Mouse (Mus musculus): ENCODE data around the gene Rab3gap2. TPM values are rescaled to one million over a fixed set of nuclear protein-coding genes. Genes with fewer than 3 reads are reported as not detected.

The Rab3gap2 gene
- total and polyA plus RNA-seq, 3 experiments: 22.7 to 39.1 (median 24.0) TPM

DNA sequence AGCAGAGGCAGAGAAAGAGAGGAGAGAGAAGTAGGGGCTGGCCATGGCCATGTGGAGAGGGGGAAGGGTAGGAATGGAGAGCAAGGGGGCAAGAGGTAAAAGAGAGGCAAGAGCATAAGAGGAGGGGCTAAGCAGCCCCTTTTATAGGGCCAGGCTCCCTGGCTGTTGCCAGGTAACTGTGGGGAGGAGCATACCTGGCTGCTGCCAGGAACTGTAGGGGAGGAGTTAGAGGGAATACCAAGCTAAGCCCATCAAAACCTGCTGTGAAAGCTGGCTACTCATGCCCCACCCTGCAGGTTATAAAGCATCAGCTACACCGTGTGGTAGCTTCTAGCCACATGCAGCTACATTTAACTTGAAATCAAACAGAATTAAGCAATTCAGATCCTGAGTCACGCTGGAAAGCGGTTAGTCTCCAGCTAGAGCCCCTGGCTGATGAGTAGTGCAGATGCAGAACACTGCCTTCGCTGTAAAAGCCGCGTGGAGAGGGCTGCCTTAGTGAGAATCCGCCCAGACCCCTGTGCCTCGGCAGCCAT lies 5.8 kb downstream of the Rab3gap2 start:
- no peak overlapping the region for H3K4me2 ChIP-seq (ENCODE audit: insufficient read depth, low read depth, poor library complexity, severe bottlenecking)
- no peak overlapping the region for H3K9ac ChIP-seq (ENCODE audit: insufficient read depth, low read depth)
- in situ Hi-C loops (cut with MboI; ENCODE audit: low pct_ligation_motif_present, low pct_unique_long_range_greater_than_20kb, low sequenced_read_pairs) (no loop called here), dilution Hi-C loops (cut with MboI; ENCODE audit: extremely low pct_ligation_motif_present, extremely low pct_unique_long_range_greater_than_20kb, low sequenced_read_pairs) (no loop called here)
- no peak overlapping the region for H3K27ac ChIP-seq (ENCODE audit: insufficient read depth, low read depth)
- H3K36me3 ChIP-seq (replicated peaks in 1 of 2; ENCODE audit: control insufficient read depth in 1 of 2, insufficient read depth in 1 of 2, low read length in 1 of 2): peaks cover 3 to 52% of the 10 kb centered on the region in 2 experiments
- DNase-seq (ENCODE audit: extremely low read depth): no peak
- no peaks in the 10 kb centered on the region for H3K9me3 ChIP-seq (replicated peaks; ENCODE audit: low read length)
- no peaks in the 10 kb centered on the region for H3K27me3 ChIP-seq (replicated peaks)
- peaks cover 8% of the 10 kb centered on the region; the same call in 1 of the 2 replicates for H3K79me2 ChIP-seq (replicated peaks; ENCODE audit: control insufficient read depth, extremely low read depth, insufficient read depth, poor library complexity, severe bottlenecking)
- TF ChIP-seq SIN3A (IDR thresholded peaks at IDR 0.05; ENCODE audit: low read length): no peak
- no peak for TF ChIP-seq HCFC1 (IDR thresholded peaks at IDR 0.05; ENCODE audit: low read depth, low read length)
- no peak for TF ChIP-seq UBTF (IDR thresholded peaks at IDR 0.05; ENCODE audit: low read depth, low read length)
- TF ChIP-seq BHLHE40 (IDR thresholded peaks at IDR 0.05; ENCODE audit: low read depth, low read length): no peak
- TF ChIP-seq CHD2 (IDR thresholded peaks at IDR 0.05; ENCODE audit: low read length): no peak
- no peak for TF ChIP-seq ZNF384 (IDR thresholded peaks at IDR 0.05; ENCODE audit: low read depth, low read length)
- no peak for TF ChIP-seq ZMIZ1 (IDR thresholded peaks at IDR 0.05; ENCODE audit: low read depth, low read length)
- no peak for TF ChIP-seq PAX5 (IDR thresholded peaks at IDR 0.05; ENCODE audit: low read length)
- no peak for TF ChIP-seq RAD21 (IDR thresholded peaks at IDR 0.05; ENCODE audit: low read depth, low read length)
- no peak for TF ChIP-seq MXI1 (IDR thresholded peaks at IDR 0.05; ENCODE audit: low read depth, low read length)
- TF ChIP-seq ELF1 (IDR thresholded peaks at IDR 0.05; ENCODE audit: low read depth, low read length): no peak
- H3K4me1 ChIP-seq (ENCODE audit: control insufficient read depth in 1 of 2, insufficient read depth in 2 of 2): peaks cover 3 to 42% of the 10 kb centered on the region in 2 experiments; a peak in 2 of 4 replicates
- no peak overlapping the region for H3K4me3 ChIP-seq (replicated peaks in 1 of 3; ENCODE audit: low read depth in 2 of 3, low read length in 2 of 3, poor library complexity in 1 of 3)

DNA sequence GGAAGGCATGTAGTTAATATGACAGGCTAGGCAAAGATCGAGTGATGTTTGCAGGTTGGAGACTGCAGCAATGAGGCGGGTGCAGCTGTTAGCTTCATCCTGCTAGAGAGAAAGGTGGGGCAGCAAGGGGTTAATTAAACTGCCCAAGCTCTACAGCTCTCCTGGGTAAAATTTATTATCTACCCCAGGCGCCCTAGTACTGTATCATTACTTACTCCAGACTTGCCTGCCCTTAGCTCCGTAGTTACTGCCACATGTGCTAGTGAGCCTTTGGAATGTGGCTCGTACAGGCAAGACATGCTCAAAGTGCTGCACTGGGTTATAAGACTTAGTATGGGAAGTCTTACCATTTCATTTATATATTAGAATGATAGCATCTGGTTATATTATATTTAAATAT lies 12.4 kb downstream of the Rab3gap2 start:
- Histone ChIP-seq H3K4me3 (replicated peaks in 1 of 3; ENCODE audit: low read depth in 2 of 3, low read length in 2 of 3, poor library complexity in 1 of 3) (no peak overlapping the region), H3K9ac (ENCODE audit: insufficient read depth, low read depth) (no peak overlapping the region), H3K27me3 (replicated peaks) (no peaks in the 10 kb centered on the region), H3K4me2 (ENCODE audit: insufficient read depth, low read depth, poor library complexity, severe bottlenecking) (no peak overlapping the region), H3K9me3 (replicated peaks; ENCODE audit: low read length) (no peaks in the 10 kb centered on the region), H3K4me1 (ENCODE audit: control insufficient read depth in 1 of 2, insufficient read depth in 2 of 2) (no peaks in the 10 kb centered on the region), H3K79me2 (replicated peaks; ENCODE audit: control insufficient read depth, extremely low read depth, insufficient read depth, poor library complexity, severe bottlenecking) (0 out of 2 replicates have a peak, but pooled peaks cover 1% of the 10 kb centered on the region), H3K27ac (ENCODE audit: insufficient read depth, low read depth) (no peak overlapping the region), H3K36me3 (replicated peaks in 1 of 2; ENCODE audit: control insufficient read depth in 1 of 2, insufficient read depth in 1 of 2, low read length in 1 of 2) (peaks cover 9 to 58% of the 10 kb centered on the region in 2 experiments)
- in situ Hi-C loops (cut with MboI; ENCODE audit: low pct_ligation_motif_present, low pct_unique_long_range_greater_than_20kb, low sequenced_read_pairs): no loop called here
- TF ChIP-seq NRF1 (IDR thresholded peaks at IDR 0.05; ENCODE audit: low read depth, low read length): no peak
- no peak for TF ChIP-seq ZMIZ1 (IDR thresholded peaks at IDR 0.05; ENCODE audit: low read depth, low read length)
- no peak for TF ChIP-seq CHD1 (IDR thresholded peaks at IDR 0.05; ENCODE audit: low read depth, low read length)
- TF ChIP-seq HCFC1 (IDR thresholded peaks at IDR 0.05; ENCODE audit: low read depth, low read length): no peak
- no peak for TF ChIP-seq MXI1 (IDR thresholded peaks at IDR 0.05; ENCODE audit: low read depth, low read length)
- TF ChIP-seq GABPA (IDR thresholded peaks at IDR 0.05; ENCODE audit: insufficient replicate concordance, low read depth, low read length): no peak
- TF ChIP-seq EP300 (IDR thresholded peaks at IDR 0.05; ENCODE audit: low read length): no peak
- no peak for TF ChIP-seq USF2 (conservative IDR thresholded peaks at IDR 0.05; ENCODE audit: low read depth, low read length)
- no peak for TF ChIP-seq RCOR1 (conservative IDR thresholded peaks at IDR 0.05; ENCODE audit: low read depth, low read length)
- no peak for TF ChIP-seq KAT2A (IDR thresholded peaks at IDR 0.05; ENCODE audit: insufficient replicate concordance, low read length)
- no peak for TF ChIP-seq TCF12 (IDR thresholded peaks at IDR 0.05; ENCODE audit: low read depth, low read length)
- TF ChIP-seq POLR2AphosphoS2 (IDR thresholded peaks at IDR 0.05; ENCODE audit: low read depth, low read length): no peak
- no peak for TF ChIP-seq PAX5 (IDR thresholded peaks at IDR 0.05; ENCODE audit: low read length)
- no peak for TF ChIP-seq UBTF (IDR thresholded peaks at IDR 0.05; ENCODE audit: low read depth, low read length)
- TF ChIP-seq TBP (conservative IDR thresholded peaks at IDR 0.05; ENCODE audit: low read depth, low read length): no peak
- no peak for DNase-seq (ENCODE audit: extremely low read depth)
- dilution Hi-C loops (cut with MboI; ENCODE audit: extremely low pct_ligation_motif_present, extremely low pct_unique_long_range_greater_than_20kb, low sequenced_read_pairs): no loop called here
